Mouse (Mus musculus) hindbrain, embryonic 13.5 days (tissue): ENCODE measurements around the gene Crispld2. TPM values are rescaled to one million over a fixed set of nuclear protein-coding genes. Genes with fewer than 3 reads are reported as not detected.

Experiments used
- ATAC-seq: fragments of 200-750 bp; cut with Nextera tagmentation; 2 replicates; pipeline ENCODE4 v1.8.0; 2017; ENCODE audit warnings: moderate TSS enrichment; ENCODE audit not compliant: low FRiP score
- H3K27ac ChIP-seq: fragments of 300-500 bp; sonication (generic); 2 replicates; pipeline ENCODE4 v1.5.1; 2015; ENCODE audit warnings: inconsistent platforms, mild to moderate bottlenecking, moderate library complexity
- H3K27me3 ChIP-seq: fragments of 300-500 bp; sonication (generic); 2 replicates; pipeline ENCODE4 v1.6.1; 2015; ENCODE audit warnings: mild to moderate bottlenecking, inconsistent platforms
- H3K36me3 ChIP-seq: fragments of 300-500 bp; sonication (generic); 2 replicates; pipeline ENCODE4 v1.6.1; 2015; ENCODE audit warnings: mild to moderate bottlenecking, inconsistent platforms
- H3K4me1 ChIP-seq: fragments of 300-500 bp; sonication (generic); replicated peaks from 2 replicates; pipeline ENCODE4 v1.6.1; 2015; ENCODE audit warnings: inconsistent platforms
- H3K4me2 ChIP-seq: fragments of 300-500 bp; sonication (generic); 2 replicates; pipeline ENCODE4 v1.6.1; 2015; ENCODE audit warnings: inconsistent platforms, mild to moderate bottlenecking, moderate library complexity
- H3K4me3 ChIP-seq: fragments of 300-500 bp; sonication (generic); 2 replicates; pipeline ENCODE4 v1.5.1; 2015; ENCODE audit warnings: mild to moderate bottlenecking, inconsistent platforms
- H3K9ac ChIP-seq: fragments of 300-500 bp; sonication (generic); 2 replicates; pipeline ENCODE4 v1.6.1; 2015; ENCODE audit warnings: mild to moderate bottlenecking, inconsistent platforms
- H3K9me3 ChIP-seq: fragments of 300-500 bp; sonication (generic); 2 replicates; pipeline ENCODE4 v1.6.1; 2016; ENCODE audit warnings: inconsistent platforms
- WGBS: fragments of 180-500 bp; shearing (Covaris S2); methylation state at CpG from one replicate; pipeline ENCODE4 v1.1.7; 2015; 5-methylcytosine and 5-hydroxymethylcytosine counted together
- polyA plus RNA-seq: library from polyadenylated mRNA; unstranded; fragments of >200 nt; fragmentation: Nextera tagmentation; extraction: Ambion mirVana; gene quantifications from 2 replicates; pipeline ENCODE4 v1.2.1, GENCODE M21; 2015

The Crispld2 gene
- 3.1 and 3.5 TPM in 2 replicates for polyA plus RNA-seq

DNA sequence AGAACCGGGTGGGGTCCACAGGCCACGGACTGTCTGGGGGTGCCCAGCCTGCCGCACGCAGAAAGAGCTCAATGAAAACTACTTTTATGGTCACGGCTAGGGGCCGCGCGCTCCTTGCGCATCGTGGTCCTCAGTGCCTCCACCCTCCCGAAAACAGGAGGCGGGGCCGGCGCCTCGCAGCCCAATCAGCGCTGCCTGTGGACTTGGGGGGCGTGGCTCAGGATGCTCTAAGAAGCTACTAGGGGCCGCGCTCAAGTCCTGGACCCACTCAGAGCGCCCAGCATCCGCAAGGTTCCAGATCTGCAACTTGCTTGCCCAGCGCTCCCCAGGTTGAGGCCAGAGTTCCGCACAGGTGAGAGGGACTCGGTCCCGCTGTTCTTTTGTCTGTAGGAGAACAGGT, at the start of gene Crispld2:
Gene Crispld2, plus strand, starts transcription at position 190 of the 400 bp plus-strand sequence.
- WGBS = under 1% methylated on average over 25 of the region's 25 CpGs
- H3K9ac ChIP-seq = peak within 1 kb of the TSS; percentile 51
- ATAC-seq = peak; percentile 86

DNA sequence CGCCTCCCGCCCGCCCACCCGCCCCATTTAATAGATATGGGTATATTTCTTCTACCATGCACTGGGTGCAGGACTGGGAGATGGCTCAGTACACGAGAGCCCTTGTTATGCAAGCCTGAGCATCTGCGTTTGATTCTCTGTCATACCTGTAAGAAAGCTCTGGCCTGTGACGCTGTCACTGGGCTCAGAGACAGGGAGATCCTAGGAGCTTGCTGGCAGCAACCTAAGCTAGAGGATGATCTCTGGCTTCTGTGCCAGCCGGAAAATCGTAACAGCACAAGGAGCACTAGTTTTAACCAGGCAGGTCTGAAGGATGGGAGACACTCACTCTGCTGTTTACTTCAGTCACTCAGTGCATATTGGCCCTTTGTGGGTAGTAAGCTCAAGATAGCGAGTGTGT, 48.6 kb upstream of the Crispld2 start:
- no peak overlapping the region for H3K4me3 ChIP-seq
- H3K4me1 ChIP-seq = peaks cover 20% of the 10 kb centered on the region
- no peak overlapping the region for H3K9ac ChIP-seq
- ATAC-seq = no peak
- H3K27me3 ChIP-seq = no peaks in the 10 kb centered on the region
- H3K36me3 ChIP-seq = peaks cover 64% of the 10 kb centered on the region
- H3K9me3 ChIP-seq = no peaks in the 10 kb centered on the region
- WGBS = 95% methylated on average over 10 of the region's 10 CpGs
- no peak overlapping the region for H3K4me2 ChIP-seq
- no peak overlapping the region for H3K27ac ChIP-seq

More for the DNA sequence above, at the start of gene Crispld2:
- H3K9me3 ChIP-seq = no peaks in the 10 kb centered on the region
- peaks cover 52% of the 10 kb centered on the region for H3K27me3 ChIP-seq
- H3K27ac ChIP-seq = no peak within 1 kb of the TSS
- peak within 1 kb of the TSS; percentile 58 for H3K4me2 ChIP-seq
- H3K4me3 ChIP-seq = peak within 1 kb of the TSS; percentile 38
- H3K4me1 ChIP-seq = peaks cover 25% of the 10 kb centered on the region
- H3K36me3 ChIP-seq = no peaks in the 10 kb centered on the region

- Histone ChIP-seq H3K36me3 (peaks cover 70% of the 10 kb centered on the region), H3K9me3 (no peaks in the 10 kb centered on the region), H3K4me2 (no peak overlapping the region), H3K27ac (no peak overlapping the region), H3K4me1 (peaks cover 25% of the 10 kb centered on the region), H3K9ac (no peak overlapping the region), H3K27me3 (no peaks in the 10 kb centered on the region), H3K4me3 (no peak overlapping the region)
- ATAC-seq = peak; percentile 23
- 63% methylated on average over 9 of the region's 9 CpGs for WGBS
Measured at GRCm38 (mm10) chr8:119944096-119944811, 48.0 kb upstream of the Crispld2 start.

DNA sequence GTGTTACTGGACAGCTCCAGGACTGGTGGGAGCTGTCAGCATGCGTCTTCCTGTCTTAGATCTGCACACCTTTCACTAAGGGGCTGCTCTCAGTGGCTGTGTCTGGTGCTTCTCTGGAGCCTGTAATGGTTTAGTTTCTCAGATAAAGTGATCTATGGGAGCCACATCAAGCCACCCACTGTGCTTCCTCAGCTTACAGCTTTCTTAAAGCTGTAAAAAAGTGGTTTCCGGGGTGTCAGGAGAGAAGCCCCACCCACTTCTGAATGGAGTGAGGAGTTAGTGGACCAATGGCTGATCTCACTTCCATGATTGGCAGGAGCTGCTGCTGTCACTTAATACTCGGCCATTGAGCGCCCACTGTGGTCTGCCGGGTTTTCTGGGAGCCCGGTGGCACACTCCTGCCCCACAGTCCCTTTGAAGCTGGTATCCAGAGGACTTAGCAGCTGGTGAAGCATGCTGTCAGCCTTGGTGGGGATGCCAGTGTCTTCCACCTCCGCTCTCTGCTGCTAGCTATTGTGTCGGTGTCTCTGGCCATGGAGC, 45.8 kb upstream of the Crispld2 start:
- Histone ChIP-seq H3K4me1 (peaks cover 20% of the 10 kb centered on the region), H3K4me3 (no peak overlapping the region), H3K9me3 (no peaks in the 10 kb centered on the region), H3K27me3 (no peaks in the 10 kb centered on the region), H3K4me2 (no peak overlapping the region), H3K36me3 (peaks cover 83% of the 10 kb centered on the region), H3K27ac (no peak overlapping the region), H3K9ac (no peak overlapping the region)
- 81% methylated on average over 8 of the region's 8 CpGs for WGBS
- no peak for ATAC-seq

DNA sequence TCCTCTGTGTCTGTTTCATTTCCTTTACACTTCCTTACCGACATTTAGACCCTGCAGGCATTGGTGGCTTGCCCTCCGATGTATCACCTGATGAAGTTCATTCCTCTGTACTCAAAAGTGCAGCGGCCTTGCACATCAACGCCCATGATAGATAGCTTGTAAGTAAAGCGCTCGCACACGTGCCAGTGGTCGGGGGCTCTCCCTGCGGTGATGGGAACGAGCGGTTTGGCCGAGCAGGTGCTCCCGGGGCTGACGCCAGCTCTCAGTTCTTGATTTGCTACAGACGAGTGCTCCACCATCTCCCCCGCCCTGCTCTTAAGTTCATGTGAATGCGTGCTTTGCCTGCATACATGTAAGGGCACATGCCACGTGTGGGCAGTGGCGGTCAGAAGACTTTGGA, 44.6 kb upstream of the Crispld2 start:
- H3K9me3 ChIP-seq = no peaks in the 10 kb centered on the region
- peaks cover 20% of the 10 kb centered on the region for H3K4me1 ChIP-seq
- 85% methylated on average over 19 of the region's 19 CpGs for WGBS
- H3K27me3 ChIP-seq = no peaks in the 10 kb centered on the region
- H3K27ac ChIP-seq = no peak overlapping the region
- ATAC-seq = no peak
- no peak overlapping the region for H3K4me2 ChIP-seq
- H3K36me3 ChIP-seq = peaks cover 83% of the 10 kb centered on the region
- H3K9ac ChIP-seq = no peak overlapping the region
- H3K4me3 ChIP-seq = no peak overlapping the region

DNA sequence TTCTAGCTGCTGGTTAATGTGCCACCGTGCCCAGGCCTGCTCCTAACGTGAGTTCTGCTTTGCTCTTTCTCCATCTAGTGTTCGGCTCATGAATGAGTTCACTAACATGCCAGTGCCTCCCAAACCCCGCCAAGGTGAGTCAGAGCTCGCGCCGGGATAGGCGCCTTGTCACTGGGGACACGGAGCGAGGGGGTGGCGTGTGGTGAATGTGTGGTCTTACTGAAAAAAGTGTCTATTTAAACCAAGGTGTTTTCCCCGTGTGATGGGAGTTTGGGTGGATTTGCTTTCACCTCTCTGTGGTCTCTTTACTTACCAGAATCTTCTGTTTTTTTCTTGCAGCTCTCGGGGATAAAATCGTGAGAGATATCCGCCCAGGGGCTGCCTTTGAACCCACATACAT, 43.9 kb upstream of the Crispld2 start:
- Histone ChIP-seq H3K27ac (no peak overlapping the region), H3K27me3 (no peaks in the 10 kb centered on the region), H3K4me3 (no peak overlapping the region), H3K4me1 (peaks cover 20% of the 10 kb centered on the region), H3K9me3 (no peaks in the 10 kb centered on the region), H3K36me3 (peaks cover 84% of the 10 kb centered on the region), H3K4me2 (no peak overlapping the region), H3K9ac (no peak overlapping the region)
- WGBS = 81% methylated on average over 15 of the region's 15 CpGs
- ATAC-seq = no peak

DNA sequence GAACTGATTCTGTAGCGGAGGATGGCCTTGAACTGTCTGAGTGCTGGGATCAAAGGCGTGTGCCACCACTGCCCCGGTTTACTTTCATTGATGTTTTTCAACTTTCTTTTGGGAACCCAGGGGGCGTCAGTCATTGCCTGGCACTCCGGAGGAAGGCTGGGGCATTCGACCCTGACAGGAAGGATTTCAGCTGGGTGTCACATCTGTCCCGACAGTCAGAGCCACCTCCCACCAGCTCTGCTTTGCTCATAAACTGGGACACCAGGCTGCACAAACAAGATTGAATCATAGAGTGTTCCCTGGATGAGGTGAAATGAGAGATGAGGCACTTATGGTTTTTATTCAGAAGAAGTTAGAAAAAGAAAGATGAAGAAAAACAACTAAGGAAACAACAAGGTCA, 40.0 kb upstream of the Crispld2 start:
- peaks cover 14% of the 10 kb centered on the region for H3K4me1 ChIP-seq
- no peaks in the 10 kb centered on the region for H3K9me3 ChIP-seq
- H3K9ac ChIP-seq = no peak overlapping the region
- H3K4me3 ChIP-seq = no peak overlapping the region
- no peaks in the 10 kb centered on the region for H3K27me3 ChIP-seq
- ATAC-seq = no peak
- H3K36me3 ChIP-seq = peaks cover 96% of the 10 kb centered on the region
- 77% methylated on average over 7 of the region's 7 CpGs for WGBS
- H3K27ac ChIP-seq = no peak overlapping the region
- no peak overlapping the region for H3K4me2 ChIP-seq

GRCm38 (mm10) chr8:119952747-119953146, 39.5 kb upstream of the Crispld2 start:
- ATAC-seq = no peak
- H3K4me2 ChIP-seq = no peak overlapping the region
- H3K9me3 ChIP-seq = no peaks in the 10 kb centered on the region
- no peak overlapping the region for H3K27ac ChIP-seq
- no peak overlapping the region for H3K4me3 ChIP-seq
- H3K4me1 ChIP-seq = peaks cover 12% of the 10 kb centered on the region
- H3K27me3 ChIP-seq = no peaks in the 10 kb centered on the region
- peaks cover 96% of the 10 kb centered on the region for H3K36me3 ChIP-seq
- no peak overlapping the region for H3K9ac ChIP-seq
- 70% methylated on average over 5 of the region's 5 CpGs for WGBS

DNA sequence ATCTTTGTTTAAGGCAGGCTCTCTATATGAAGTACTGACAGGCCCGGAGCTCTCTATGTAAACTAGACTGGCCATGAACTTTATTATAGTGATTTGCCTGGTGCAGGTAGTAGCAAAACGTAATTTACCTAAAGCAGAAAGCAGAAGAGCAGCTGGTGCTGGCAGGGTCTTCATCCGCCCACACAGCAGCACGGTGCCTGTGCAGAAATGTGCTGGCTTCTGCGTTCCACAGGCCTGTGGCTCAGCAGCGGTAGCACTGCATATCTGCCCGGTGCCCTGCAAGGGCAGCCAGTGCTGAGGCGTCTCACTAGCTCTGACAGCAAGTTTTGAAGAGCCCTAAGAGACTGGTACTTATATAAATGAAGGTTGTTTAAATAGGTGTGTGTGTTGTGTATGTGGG, 36.9 kb upstream of the Crispld2 start:
- no peak overlapping the region for H3K27ac ChIP-seq
- peaks cover 2% of the 10 kb centered on the region; the same call in 1 of the 2 replicates for H3K4me1 ChIP-seq
- H3K9me3 ChIP-seq = no peaks in the 10 kb centered on the region
- H3K4me3 ChIP-seq = no peak overlapping the region
- no peaks in the 10 kb centered on the region for H3K27me3 ChIP-seq
- peaks cover 86% of the 10 kb centered on the region for H3K36me3 ChIP-seq
- WGBS = 96% methylated on average over 8 of the region's 8 CpGs
- H3K9ac ChIP-seq = no peak overlapping the region
- ATAC-seq = no peak
- no peak overlapping the region for H3K4me2 ChIP-seq

- H3K36me3 ChIP-seq = peaks cover 58% of the 10 kb centered on the region
- no peak overlapping the region for H3K4me3 ChIP-seq
- 96% methylated on average over 10 of the region's 10 CpGs for WGBS
- no peak for ATAC-seq
- H3K27me3 ChIP-seq = no peaks in the 10 kb centered on the region
- H3K4me1 ChIP-seq = peaks cover 9% of the 10 kb centered on the region
- no peaks in the 10 kb centered on the region for H3K9me3 ChIP-seq
- H3K27ac ChIP-seq = no peak overlapping the region
- H3K4me2 ChIP-seq = no peak overlapping the region
- no peak overlapping the region for H3K9ac ChIP-seq
Measured at GRCm38 (mm10) chr8:119958076-119958475, 34.2 kb upstream of the Crispld2 start.

- Histone ChIP-seq H3K9me3 (no peaks in the 10 kb centered on the region), H3K36me3 (peaks cover 33% of the 10 kb centered on the region), H3K4me2 (no peak overlapping the region), H3K27me3 (no peaks in the 10 kb centered on the region), H3K9ac (no peak overlapping the region), H3K4me1 (peaks cover 9% of the 10 kb centered on the region), H3K4me3 (no peak overlapping the region), H3K27ac (peak overlapping the region; percentile 45)
- 55% methylated on average over 5 of the region's 5 CpGs for WGBS
- ATAC-seq = peak; percentile 57
Measured at GRCm38 (mm10) chr8:119960531-119961104, 31.6 kb upstream of the Crispld2 start.

- H3K9ac ChIP-seq = no peak overlapping the region
- WGBS = 85% methylated on average over 4 of the region's 4 CpGs
- H3K9me3 ChIP-seq = no peaks in the 10 kb centered on the region
- no peaks in the 10 kb centered on the region for H3K27me3 ChIP-seq
- no peaks in the 10 kb centered on the region for H3K36me3 ChIP-seq
- H3K4me3 ChIP-seq = no peak overlapping the region
- ATAC-seq = no peak
- peaks cover 9% of the 10 kb centered on the region for H3K4me1 ChIP-seq
- H3K4me2 ChIP-seq = no peak overlapping the region
- no peak overlapping the region for H3K27ac ChIP-seq
Measured at GRCm38 (mm10) chr8:119964859-119965258, 27.4 kb upstream of the Crispld2 start.

DNA sequence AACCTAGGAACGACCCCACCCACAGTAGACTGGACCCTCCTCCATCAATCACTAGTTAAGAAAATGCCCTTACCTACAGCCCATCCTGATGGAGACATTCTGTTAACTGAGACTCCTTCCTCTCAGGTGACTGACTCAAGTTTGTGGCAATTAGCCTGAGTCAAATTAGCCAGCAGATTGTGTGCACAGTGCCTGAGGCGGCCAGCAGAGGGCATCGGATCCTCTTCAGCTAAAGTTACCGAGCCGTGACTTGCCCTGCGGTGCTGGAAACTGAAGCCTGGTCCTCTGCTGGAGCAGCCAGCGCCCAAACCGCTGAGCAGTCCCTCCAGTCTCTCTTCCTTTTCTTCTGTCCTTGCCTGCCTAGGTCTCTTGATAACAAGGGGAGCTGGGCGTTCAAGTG, 24.8 kb upstream of the Crispld2 start:
- Histone ChIP-seq H3K9ac (no peak overlapping the region), H3K9me3 (no peaks in the 10 kb centered on the region), H3K27me3 (no peaks in the 10 kb centered on the region), H3K4me1 (no peaks in the 10 kb centered on the region), H3K36me3 (no peaks in the 10 kb centered on the region), H3K4me3 (no peak overlapping the region), H3K27ac (no peak overlapping the region), H3K4me2 (no peak overlapping the region)
- no peak for ATAC-seq
- WGBS = 87% methylated on average over 9 of the region's 9 CpGs
